In the genomic region with DNA sequence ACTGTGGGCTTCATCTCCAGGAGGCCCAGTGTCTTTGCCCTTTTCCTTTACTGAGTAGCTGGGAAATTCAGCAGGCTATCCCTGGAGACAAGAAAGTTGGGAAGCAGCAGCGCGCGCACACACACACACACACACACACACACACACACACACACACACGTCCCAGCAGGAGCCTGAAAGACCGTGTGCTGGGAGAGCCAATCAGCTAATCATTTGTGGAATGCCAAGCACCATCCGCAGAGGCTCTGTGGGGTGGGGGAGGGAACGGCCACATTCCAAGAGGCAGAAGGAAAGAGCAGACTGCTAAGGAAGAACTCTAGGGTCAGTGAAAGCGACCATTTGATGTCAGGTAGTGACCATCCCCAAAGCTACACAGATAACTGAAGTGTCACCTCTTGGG, we compare ENCODE assay signal across 9 mouse cellular contexts. TPM values are rescaled to one million over a fixed set of nuclear protein-coding genes. Genes with fewer than 3 reads are reported as not detected.
DNase-seq lines count a peak whose midpoint lies in the region; ATAC-seq and TF ChIP-seq lines count a peak whose summit lies in the region.
"Had no signal": no experiment of that assay in that cellular context is flagged by ENCODE, and none has a peak within 500 bp of the region (broad histone marks: within the 10 kb centered on the region; RNA-seq: fewer than 3 reads in every experiment).

No protein-coding gene starts in this region.

- no peak overlapping the region for H3K27ac ChIP-seq in neural tube, embryonic 15.5 days (replicated peaks)
- H3K27ac ChIP-seq in heart, postnatal 0 days (ENCODE audit: low read depth): no peak overlapping the region
- peak overlapping the region; percentile 49; the same call in 1 of the 2 replicates for H3K27ac ChIP-seq in limb, embryonic 13.5 days

- WGBS in neural tube, embryonic 15.5 days: 11% methylated on average over 8 of the region's 8 CpGs
- 12% methylated on average over 8 of the region's 8 CpGs for WGBS in heart, postnatal 0 days
- under 1% methylated on average over 7 of the region's 8 CpGs for WGBS in limb, embryonic 13.5 days

- peaks cover 32% of the 10 kb centered on the region for H3K4me1 ChIP-seq in neural tube, embryonic 15.5 days
- peaks cover 22% of the 10 kb centered on the region for H3K4me1 ChIP-seq in heart, postnatal 0 days (ENCODE audit: control insufficient read depth, insufficient read depth)
- peaks cover 46% of the 10 kb centered on the region for H3K4me1 ChIP-seq in limb, embryonic 13.5 days

- H3K27me3 ChIP-seq in neural tube, embryonic 15.5 days (replicated peaks): peaks cover 37% of the 10 kb centered on the region
- peaks cover 29% of the 10 kb centered on the region for H3K27me3 ChIP-seq in heart, postnatal 0 days (ENCODE audit: control insufficient read depth, insufficient read depth, low read length)
- no peaks in the 10 kb centered on the region for H3K27me3 ChIP-seq in limb, embryonic 13.5 days

- no peak overlapping the region for H3K9ac ChIP-seq in neural tube, embryonic 15.5 days (replicated peaks)
- no peak overlapping the region for H3K9ac ChIP-seq in heart, postnatal 0 days (replicated peaks; ENCODE audit: low read depth, low read length)
- no peak overlapping the region for H3K9ac ChIP-seq in limb, embryonic 13.5 days

- no peak for ATAC-seq in neural tube, embryonic 15.5 days (ENCODE audit: low FRiP score)
- peak; percentile 31; the same call in 1 of the 2 replicates for ATAC-seq in heart, postnatal 0 days (ENCODE audit: insufficient read depth, low read depth)
- ATAC-seq in limb, embryonic 13.5 days (ENCODE audit: low FRiP score, low read depth): peak; percentile 70

- H3K9me3 ChIP-seq in neural tube, embryonic 15.5 days (replicated peaks): no peaks in the 10 kb centered on the region
- no peaks in the 10 kb centered on the region for H3K9me3 ChIP-seq in heart, postnatal 0 days (replicated peaks; ENCODE audit: control insufficient read depth, low read length)
- H3K9me3 ChIP-seq in limb, embryonic 13.5 days: no peaks in the 10 kb centered on the region; the same call in 1 of the 2 replicates

- TF ChIP-seq EP300 in heart, postnatal 0 days (IDR thresholded peaks at IDR 0.05; ENCODE audit: low read depth): no peak

- no peak for TF ChIP-seq CTCF in heart, postnatal 0 days (IDR thresholded peaks at IDR 0.05; ENCODE audit: low read depth)

- H3K4me2 ChIP-seq in neural tube, embryonic 15.5 days: no peak overlapping the region
- no peak overlapping the region for H3K4me2 ChIP-seq in heart, postnatal 0 days (ENCODE audit: low read depth, low read length)
- H3K4me2 ChIP-seq in limb, embryonic 13.5 days (replicated peaks): peak overlapping the region; percentile 30; the same call in 1 of the 2 replicates

- no peak overlapping the region for H3K4me3 ChIP-seq in neural tube, embryonic 15.5 days (replicated peaks)
- no peak overlapping the region for H3K4me3 ChIP-seq in heart, postnatal 0 days (ENCODE audit: low read depth, low read length)
- no peak overlapping the region for H3K4me3 ChIP-seq in limb, embryonic 13.5 days
- H3K4me3 ChIP-seq: myocyte had no signal

- no peaks in the 10 kb centered on the region for H3K36me3 ChIP-seq in neural tube, embryonic 15.5 days
- no peaks in the 10 kb centered on the region for H3K36me3 ChIP-seq in heart, postnatal 0 days (replicated peaks; ENCODE audit: control insufficient read depth, insufficient read depth, low read length)
- no peaks in the 10 kb centered on the region for H3K36me3 ChIP-seq in limb, embryonic 13.5 days

- DNase-seq in neural tube, embryonic 10.5 days (ENCODE audit: extremely low spot score, low spot score): peak; percentile 75
- DNase-seq in heart, postnatal 0 days (ENCODE audit: low spot score): no peak
- DNase-seq in yolk sac, embryonic 10.5 days (ENCODE audit: low spot score): peak; percentile 87
- DNase-seq in spleen, postnatal 14 days (ENCODE audit: low spot score in 2 of 2): no peak
- DNase-seq in left cerebral cortex, adult 9 months (ENCODE audit: low spot score in 2 of 2): no peak
- no peak for DNase-seq in frontal cortex, postnatal 10 days (ENCODE audit: low spot score in 2 of 2)

RNA-seq across cellular contexts. Expression of a gene that starts 2.6 kb away (rescaled TPM):
- 4.1 and 5.2 TPM in 2 replicates for polyA plus RNA-seq in neural tube, embryonic 15.5 days (2015; fragmentation: Nextera tagmentation; extraction: Ambion mirVana)
- total RNA-seq in heart, postnatal 0 days (2014; rRNA removed; ENCODE audit: low replicate concordance): 3.4 and 5.1 TPM in 2 replicates
- polyA plus RNA-seq in heart, postnatal 0 days (2015; fragmentation: Nextera tagmentation; extraction: Ambion mirVana): 2.7 and 2.8 TPM in 2 replicates
- 38.3 and 39.6 TPM in 2 replicates for polyA plus RNA-seq in limb, embryonic 13.5 days (2015; fragmentation: Nextera tagmentation; extraction: Ambion mirVana)
- polyA plus RNA-seq: myocyte had no signal

RNA-seq across cellular contexts. Expression of a gene that starts 24.7 kb away (rescaled TPM):
- 1.5 and 2.0 TPM in 2 replicates for polyA plus RNA-seq in neural tube, embryonic 15.5 days (2015; fragmentation: Nextera tagmentation; extraction: Ambion mirVana)
- total RNA-seq in heart, postnatal 0 days (2014; rRNA removed; ENCODE audit: low replicate concordance): not detected in 2 replicates
- polyA plus RNA-seq in heart, postnatal 0 days (2015; fragmentation: Nextera tagmentation; extraction: Ambion mirVana): 3.5 and 3.9 TPM in 2 replicates
- polyA plus RNA-seq in limb, embryonic 13.5 days (2015; fragmentation: Nextera tagmentation; extraction: Ambion mirVana): 1.8 and 3.8 TPM in 2 replicates
- polyA plus RNA-seq: myocyte had no signal

RNA-seq across cellular contexts. Expression of a gene that starts 47.8 kb away (rescaled TPM):
- 45.6 and 47.5 TPM in 2 replicates for polyA plus RNA-seq in neural tube, embryonic 15.5 days (2015; fragmentation: Nextera tagmentation; extraction: Ambion mirVana)
- total RNA-seq in heart, postnatal 0 days (2014; rRNA removed; ENCODE audit: low replicate concordance): 20.4 and 25.6 TPM in 2 replicates
- 19.5 and 21.3 TPM in 2 replicates for polyA plus RNA-seq in heart, postnatal 0 days (2015; fragmentation: Nextera tagmentation; extraction: Ambion mirVana)
- 30.8 and 34.3 TPM in 2 replicates for polyA plus RNA-seq in limb, embryonic 13.5 days (2015; fragmentation: Nextera tagmentation; extraction: Ambion mirVana)

Comparison
In these comparisons a context has a peak if more than half of its experiments do, and no peak if none do; other contexts are left out.
1. DNase-seq: peak in neural tube, embryonic 10.5 days (single experiment) and yolk sac, embryonic 10.5 days (single experiment); none in heart, postnatal 0 days (single experiment), spleen, postnatal 14 days (0 of 2), left cerebral cortex, adult 9 months (0 of 2) and frontal cortex, postnatal 10 days (0 of 2).